Mouse (Mus musculus): Measurements from ENCODE around the gene Tsc22d1. TPM values are rescaled to one million over a fixed set of nuclear protein-coding genes. Genes with fewer than 3 reads are reported as not detected.

Gene Tsc22d1
- total RNA-seq, 2 experiments from 2014 or later, result 75.8 to 116 TPM

GRCm38 (mm10) chr14:76536921-76537320, 122.2 kb downstream of the Tsc22d1 start:
- ATAC-seq (replicated peaks; ENCODE audit: low FRiP score, low TSS enrichment, poor library complexity, severe bottlenecking), result no peak

DNA sequence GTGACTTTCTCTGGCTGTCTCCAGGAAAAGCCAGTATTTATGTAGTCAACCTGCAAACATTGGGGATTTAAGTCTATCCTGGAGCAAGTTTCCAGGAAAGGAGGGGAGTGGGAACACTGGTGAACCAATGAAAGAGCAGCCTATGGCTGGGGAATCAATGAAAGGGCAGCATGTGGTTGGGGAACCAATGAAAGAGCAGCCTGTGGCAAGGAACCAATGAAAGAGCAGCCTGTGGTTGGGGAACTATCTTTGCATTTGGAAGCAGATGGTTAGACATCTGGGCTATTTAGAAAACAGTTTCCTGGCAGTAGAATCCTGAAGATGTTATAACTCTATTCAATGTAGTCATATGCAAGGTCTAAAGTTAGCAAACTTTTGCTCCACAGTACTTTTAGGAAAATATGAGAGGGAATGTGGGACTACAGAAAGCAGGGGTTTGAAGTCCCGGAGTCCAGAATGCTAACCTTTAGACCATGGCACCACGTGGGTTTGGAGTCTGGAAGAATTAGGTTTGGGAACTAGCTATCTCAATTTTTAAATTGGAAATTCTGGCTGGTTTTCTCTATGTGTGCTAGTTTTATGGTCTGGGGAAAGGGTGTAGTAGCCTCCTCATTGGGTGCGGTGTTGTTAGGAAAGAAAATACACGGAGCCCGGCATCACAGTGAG, 125.4 kb downstream of the Tsc22d1 start:
- ATAC-seq (replicated peaks; ENCODE audit: low FRiP score, low TSS enrichment, poor library complexity, severe bottlenecking), result no peak

- no peak for ATAC-seq (replicated peaks; ENCODE audit: low FRiP score, low TSS enrichment, poor library complexity, severe bottlenecking)
Observed at GRCm38 (mm10) chr14:76541341-76541740, 126.6 kb downstream of the Tsc22d1 start.

GRCm38 (mm10) chr14:76544136-76544535, 129.4 kb downstream of the Tsc22d1 start:
- ATAC-seq (replicated peaks; ENCODE audit: low FRiP score, low TSS enrichment, poor library complexity, severe bottlenecking), result no peak

GRCm38 (mm10) chr14:76555263-76556030, 140.7 kb downstream of the Tsc22d1 start:
- ATAC-seq (replicated peaks; ENCODE audit: low FRiP score, low TSS enrichment, poor library complexity, severe bottlenecking), result no peak

DNA sequence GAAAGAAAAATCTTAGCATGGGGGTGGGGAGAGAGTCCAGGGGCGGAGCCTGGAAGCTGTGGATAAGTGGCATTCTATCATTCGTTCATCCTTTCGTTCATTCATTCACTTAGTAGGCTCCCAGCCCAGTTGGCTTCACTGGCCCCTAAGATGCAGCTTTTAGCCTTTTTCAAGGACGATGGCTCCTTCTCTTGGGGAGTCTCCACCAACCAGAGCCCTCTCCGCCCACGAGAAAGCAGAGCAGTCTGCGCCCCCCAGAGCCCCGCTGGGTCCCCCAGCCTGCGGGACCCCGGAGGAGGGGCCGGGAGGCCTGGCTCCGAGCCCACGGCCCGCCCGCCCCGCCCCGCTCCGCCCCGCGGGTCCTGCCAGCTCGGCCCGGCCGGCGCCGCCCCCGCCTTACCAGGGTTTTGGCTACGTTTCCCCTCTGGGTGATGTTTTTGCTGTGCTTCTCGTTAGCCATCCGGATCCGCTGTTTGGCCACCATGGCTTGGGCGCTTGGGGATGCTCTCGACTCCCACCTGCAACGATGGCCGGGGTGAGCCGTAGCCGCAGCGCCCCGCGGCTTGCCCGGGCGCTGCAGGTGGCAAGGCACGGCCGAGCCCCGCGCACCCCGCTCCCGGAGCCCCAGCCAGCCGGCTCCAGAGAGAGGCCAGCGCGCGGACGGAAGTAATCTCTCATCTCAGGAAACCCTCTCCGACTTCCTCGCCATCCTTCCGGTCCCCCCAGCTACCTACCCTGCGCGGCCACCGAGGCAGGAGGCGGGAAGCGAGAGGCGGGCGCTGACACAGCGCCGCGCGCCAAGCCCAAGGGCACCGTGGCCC, 141.5 kb downstream of the Tsc22d1 start:
- peak; percentile 39 for ATAC-seq (replicated peaks; ENCODE audit: low FRiP score, low TSS enrichment, poor library complexity, severe bottlenecking)

DNA sequence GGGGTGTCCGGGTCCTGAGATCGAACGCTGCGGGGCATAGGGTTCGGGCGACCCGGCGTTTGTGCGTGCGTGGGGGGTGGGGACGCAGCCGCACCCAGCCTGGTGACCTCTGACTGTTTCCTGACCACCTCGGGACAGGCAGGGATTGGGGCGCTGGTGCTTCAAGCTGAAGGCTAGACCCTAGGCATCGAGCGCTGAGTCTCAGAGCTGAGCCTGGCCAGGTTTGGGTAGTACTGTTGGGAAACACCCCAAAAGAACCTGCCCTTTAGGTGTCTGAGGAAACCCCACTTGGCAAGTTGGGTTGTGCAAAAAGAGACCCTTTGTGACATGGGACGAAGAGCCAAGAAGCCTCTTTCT, 142.1 kb downstream of the Tsc22d1 start, which contains the start of gene Serp2:
Gene Serp2 (minus strand): TSS at position 38 of the 357 bp plus-strand sequence.
- ATAC-seq (replicated peaks; ENCODE audit: low FRiP score, low TSS enrichment, poor library complexity, severe bottlenecking), result peak; percentile 12; the same call in 1 of the 2 replicates

Other genes with a start within 250 kb of the Tsc22d1 start
- gene Serp2, start 141.9 kb downstream of the Tsc22d1 start, total RNA-seq (2014; fragmentation: Nextera tagmentation), result 2.6 TPM in 1 of 2 replicates, not detected in the other
- gene Serp2, start 141.9 kb downstream of the Tsc22d1 start, total RNA-seq (2017), result not detected in 2 replicates

Measured in megakaryocyte-erythroid progenitor cell, adult 5-6 weeks (primary cell).